Mouse (Mus musculus) B cell, adult 62 days (primary cell): ENCODE measurements around the gene Gtf3a. TPM values are rescaled to one million over a fixed set of nuclear protein-coding genes. Genes with fewer than 3 reads are reported as not detected.

Source experiments
- total RNA-seq: library from RNA; stranded (reverse); gene quantifications from 4 replicates; pipeline ENCODE4 v1.2.4, GENCODE M21; 2023

The Gtf3a gene
- 24.4 to 29.8 TPM (median 27.4 TPM) in 4 replicates for total RNA-seq

DNA sequence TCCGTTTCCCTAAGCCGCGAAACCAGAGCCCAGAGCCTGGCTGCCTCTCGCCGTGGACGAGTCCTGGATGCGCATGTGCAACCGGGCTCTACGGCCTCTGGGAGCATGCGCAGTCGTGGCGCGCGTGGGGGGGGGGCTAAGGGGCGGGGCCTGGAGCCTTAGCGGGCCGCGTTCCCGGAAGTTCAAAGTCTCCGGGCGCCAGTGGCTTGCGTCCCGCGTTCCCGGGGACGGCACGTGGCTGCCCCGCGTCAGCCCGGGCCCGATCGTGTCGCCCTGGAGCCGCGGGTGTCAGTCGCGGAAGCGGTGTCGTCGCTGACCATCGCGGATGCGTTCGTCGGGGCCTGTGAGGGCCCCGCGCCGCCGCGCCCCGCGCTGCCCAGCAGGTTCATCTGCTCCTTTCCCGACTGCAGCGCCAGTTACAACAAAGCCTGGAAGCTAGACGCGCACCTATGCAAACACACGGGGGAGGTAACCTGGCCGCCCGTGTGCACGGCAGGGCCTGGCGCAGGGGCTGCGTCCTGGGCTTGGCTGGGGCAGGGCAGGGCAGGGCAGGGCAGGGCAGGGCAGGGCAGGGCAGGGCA lies at the start of gene Gtf3a:
TSS of gene Gtf3a (plus strand) at position 150 of the 581 bp plus-strand sequence.

DNA sequence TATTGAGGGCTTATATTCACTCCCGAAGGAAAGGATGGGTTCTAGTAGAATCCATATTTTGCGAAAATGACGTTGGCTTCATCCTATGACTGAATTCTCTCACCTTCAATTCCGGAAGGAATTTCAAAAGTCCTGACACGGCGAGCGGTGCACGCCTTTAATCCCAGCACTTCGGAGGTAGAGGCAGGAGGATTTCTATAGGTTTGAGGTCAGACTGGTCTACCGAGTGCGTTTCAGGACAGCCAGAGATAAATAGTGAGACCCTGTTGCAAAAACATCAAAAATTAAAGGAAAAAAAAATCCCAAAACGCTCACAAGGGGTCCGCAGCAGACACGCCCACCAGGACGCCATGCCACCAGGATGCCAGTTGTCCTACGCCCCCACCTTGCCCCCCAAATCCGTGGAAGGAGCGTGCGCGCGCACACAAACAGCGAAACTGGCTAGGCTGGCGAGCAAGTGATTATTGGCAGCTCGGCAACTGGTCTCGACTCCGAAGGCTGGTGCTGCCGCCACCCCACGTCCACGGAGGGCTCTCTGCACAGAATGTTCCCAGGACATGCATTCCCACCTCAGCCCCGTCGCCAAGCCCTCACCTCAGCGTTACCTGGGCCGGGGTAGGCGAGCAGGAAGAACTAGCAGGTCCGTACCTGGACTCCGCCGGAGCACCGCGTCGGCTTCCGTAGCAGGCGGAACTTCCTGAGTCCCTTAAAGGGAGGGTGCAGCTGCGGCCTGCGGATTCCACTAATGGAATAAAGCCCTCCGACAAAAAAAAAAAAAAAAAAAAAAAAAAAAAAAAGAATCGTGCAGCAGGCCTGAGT lies 14.9 kb downstream of the Gtf3a start, which contains the start of gene Mtif3:
TSS of gene Mtif3 (minus strand) at position 683 of the 819 bp plus-strand sequence.

Other genes with a start within 250 kb of the Gtf3a start
- gene Usp12, start 153.7 kb upstream of the Gtf3a start, total RNA-seq, result 41.2 to 45.8 TPM (median 43.9 TPM) in 4 replicates
- 646 to 698 TPM (median 671 TPM) in 4 replicates for gene Rpl21, start 115.8 kb upstream of the Gtf3a start, total RNA-seq
- 1.3 to 1.5 TPM in 2 of 4 replicates, not detected in the others for gene Rasl11a, start 103.6 kb upstream of the Gtf3a start, total RNA-seq
- 11.2 to 13.6 TPM (median 12.0 TPM) in 4 replicates for gene Mtif3, start 15.1 kb downstream of the Gtf3a start, total RNA-seq
- gene Lnx2, start 127.9 kb downstream of the Gtf3a start, total RNA-seq, result 25.2 to 27.5 TPM (median 27.4 TPM) in 4 replicates
- gene Polr1d, start 128.4 kb downstream of the Gtf3a start, total RNA-seq, result 94.4 to 96.4 TPM (median 95.9 TPM) in 4 replicates
- gene Gsx1, start 240.0 kb downstream of the Gtf3a start, total RNA-seq, result not detected in 4 replicates